Mouse (Mus musculus): Measurements from ENCODE around the gene Map3k5.

Map3k5 gene

DNA sequence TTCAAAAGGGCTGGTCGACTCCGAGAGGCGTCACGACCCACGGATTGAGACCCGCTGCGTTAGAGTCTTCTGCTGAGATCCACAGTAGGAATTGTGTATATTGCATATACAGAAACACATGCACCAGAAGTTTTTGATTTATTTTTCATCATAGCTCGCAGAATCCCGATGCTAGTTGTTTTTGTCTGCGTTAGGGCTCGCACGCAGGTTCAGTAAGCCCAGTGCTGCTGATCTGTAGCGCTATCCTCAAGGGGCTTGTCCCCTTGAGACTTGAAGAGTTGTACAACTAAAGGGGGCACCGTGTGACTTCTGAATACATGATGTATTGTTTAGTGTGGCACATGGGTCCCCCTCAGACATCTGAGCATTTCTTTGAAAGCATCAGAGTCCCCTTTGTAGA is 172.8 kb downstream of the Map3k5 start:
- DNase-seq (ENCODE audit: inconsistent ontology term): no peak

DNA sequence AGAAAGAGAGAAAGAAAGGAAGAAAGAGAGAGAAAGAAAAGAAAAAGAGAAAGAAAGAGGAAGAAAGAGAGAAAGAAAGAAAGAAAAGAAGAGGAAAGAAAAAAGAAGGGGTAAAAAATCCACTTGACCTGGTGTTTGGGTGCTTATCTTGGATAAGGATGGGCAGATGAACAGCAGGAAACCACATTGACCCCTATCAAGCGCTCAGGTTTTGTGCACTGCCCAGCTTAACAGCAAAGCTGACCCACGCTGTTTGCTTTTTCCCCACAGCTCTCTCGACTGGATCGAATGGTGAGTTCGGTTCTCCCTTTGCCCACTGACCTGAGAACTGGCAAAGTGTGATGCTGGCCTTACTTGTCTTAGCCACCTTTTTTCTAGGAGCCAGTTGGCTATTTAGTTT is 177.2 kb downstream of the Map3k5 start:
- no peak for DNase-seq (ENCODE audit: inconsistent ontology term)

DNA sequence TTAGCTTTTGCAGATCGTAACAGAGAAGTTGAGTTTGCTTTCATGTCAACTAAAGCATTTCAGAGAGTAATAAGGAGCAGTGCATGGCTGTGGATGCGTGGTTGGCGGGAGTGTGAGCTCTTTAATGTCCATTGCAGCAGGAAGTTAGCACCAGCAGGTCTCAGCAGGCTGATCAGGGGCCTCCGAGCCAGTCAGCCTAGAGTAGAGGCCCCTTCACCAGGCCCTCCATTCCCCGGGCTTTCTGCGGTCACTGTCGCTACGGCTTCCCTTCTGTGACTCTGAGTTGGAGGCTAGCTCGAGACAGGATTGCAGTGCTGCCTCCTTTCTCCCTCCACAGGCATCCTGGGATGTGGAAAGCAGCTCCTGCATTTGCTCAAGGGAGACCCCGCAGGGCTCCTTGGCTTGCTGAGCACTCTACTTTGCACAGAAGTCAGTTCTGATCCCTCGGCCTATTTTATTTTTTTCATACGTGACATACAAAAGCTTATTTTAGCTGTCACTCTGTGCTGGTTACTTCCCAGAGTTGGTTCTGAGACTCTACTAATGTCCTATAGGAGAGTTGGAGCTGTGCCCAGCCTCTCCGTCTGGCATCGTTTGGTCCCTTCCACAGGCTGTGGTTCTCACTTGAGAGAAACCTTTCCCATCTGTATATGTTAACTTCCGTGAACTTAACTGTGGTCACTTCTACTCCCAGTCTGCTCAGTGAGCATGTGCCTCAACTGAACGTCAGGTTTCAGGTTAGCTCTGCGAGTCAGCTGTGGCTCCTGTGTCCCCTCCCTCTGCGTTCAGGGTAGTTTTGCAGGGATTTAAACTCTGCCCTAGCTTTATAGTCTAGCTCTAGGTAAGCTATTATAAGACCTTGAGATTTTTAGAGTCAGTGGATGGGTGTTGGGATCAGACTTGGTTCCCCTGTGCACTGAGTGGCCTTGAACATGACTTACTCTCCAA is 178.0 kb downstream of the Map3k5 start:
- DNase-seq (ENCODE audit: inconsistent ontology term): no peak

- DNase-seq (ENCODE audit: inconsistent ontology term): peak; percentile 61
Observed at GRCm38 (mm10) chr10:20119504-20120425, 185.5 kb downstream of the Map3k5 start.

- DNase-seq (ENCODE audit: inconsistent ontology term): no peak
Observed at GRCm38 (mm10) chr10:20121981-20122380, 187.7 kb downstream of the Map3k5 start.

DNA sequence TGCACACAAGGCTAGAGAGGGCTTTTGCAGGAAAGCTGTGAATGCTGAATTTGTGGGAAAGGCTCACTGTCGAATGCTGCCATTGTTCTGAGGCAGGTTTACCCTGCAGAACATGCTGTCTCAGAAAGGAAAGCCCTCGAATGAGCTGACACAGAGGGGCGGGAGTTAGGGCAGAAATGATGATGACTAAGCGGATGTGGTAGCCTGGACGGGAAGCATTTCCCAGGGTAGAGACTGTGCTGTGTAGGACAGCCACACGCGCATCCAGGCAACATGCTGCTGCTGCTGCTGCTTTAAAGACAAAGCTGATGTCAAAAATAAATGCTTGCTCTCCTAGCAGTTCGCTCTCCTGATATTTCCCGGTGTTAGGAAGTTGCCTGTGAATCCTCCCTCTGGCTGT is 189.1 kb downstream of the Map3k5 start:
- DNase-seq (ENCODE audit: inconsistent ontology term): peak; percentile 59

- no peak for DNase-seq (ENCODE audit: inconsistent ontology term)
Observed at GRCm38 (mm10) chr10:20124576-20124975, 190.3 kb downstream of the Map3k5 start.

- peak; percentile 41 for DNase-seq (ENCODE audit: inconsistent ontology term)
Observed at GRCm38 (mm10) chr10:20125226-20125625, 191.0 kb downstream of the Map3k5 start.

DNA sequence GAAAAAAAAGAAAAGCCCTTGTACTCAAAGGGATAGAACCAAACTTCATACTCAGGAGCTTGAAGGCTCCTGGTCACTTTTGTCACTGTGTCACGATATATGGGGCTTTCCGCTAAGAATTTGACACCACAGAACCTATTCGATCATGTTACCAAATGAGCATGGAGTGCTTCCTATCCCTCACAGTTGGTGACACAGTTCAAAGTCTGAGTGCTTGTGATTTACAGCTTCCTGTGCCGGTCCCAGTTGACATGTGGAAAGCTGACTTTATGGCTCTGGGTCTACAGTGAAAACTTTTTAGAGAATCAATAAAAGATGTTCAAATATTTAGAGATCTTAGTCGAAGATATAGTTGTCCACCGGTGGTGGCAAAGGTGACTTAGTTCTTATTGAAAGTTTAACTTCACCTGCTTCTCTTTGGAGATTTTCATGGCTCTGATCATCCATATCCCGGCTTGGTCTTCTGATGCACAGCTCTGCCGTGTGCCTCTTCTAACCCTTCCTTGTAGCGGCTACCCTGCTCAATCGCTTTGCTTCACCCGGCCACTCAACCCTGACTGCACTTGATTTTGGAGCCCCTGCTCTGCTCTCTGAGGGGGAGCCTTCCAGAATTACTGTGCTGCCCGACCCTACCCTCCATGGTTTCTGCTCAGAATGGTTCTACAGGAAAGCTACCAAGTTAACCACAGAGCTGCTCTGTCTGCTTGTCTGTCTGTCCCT is 198.8 kb downstream of the Map3k5 start:
- DNase-seq (ENCODE audit: inconsistent ontology term): no peak

DNA sequence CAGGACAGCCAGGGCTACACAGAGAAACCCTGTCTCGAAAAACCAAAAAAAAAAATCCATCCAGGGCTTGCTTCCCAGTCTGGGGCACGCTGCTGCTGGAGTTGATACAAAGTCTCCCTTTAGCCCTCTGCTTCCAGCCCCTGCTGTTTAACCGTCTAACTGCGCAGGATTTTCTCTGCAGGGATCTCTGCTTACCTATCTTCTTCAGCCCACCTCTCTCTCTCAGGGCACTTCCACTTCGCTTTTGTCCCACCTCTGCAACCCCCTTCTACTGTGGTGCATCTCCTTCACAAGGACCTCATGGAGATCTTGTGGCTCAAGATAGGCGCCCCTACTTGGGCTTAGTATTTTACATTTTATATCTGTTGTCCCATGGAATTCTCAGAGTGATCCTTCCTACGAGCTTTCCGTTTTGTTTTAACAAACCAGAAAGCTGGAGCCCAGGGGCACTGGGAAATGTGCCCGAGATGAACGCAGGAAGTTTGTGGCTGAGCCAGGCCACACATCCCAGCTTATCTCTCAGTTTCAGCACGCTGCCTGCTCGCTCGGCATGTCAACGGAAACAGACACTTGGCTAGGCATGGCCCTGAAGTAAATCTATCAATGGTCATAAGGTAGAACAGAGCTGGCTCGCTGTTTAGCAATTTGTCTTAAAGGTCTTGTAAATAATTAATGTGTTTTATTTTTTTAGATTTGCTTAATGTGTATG is 201.2 kb downstream of the Map3k5 start:
- no peak for DNase-seq (ENCODE audit: inconsistent ontology term)

- no peak for DNase-seq (ENCODE audit: inconsistent ontology term)
Observed at GRCm38 (mm10) chr10:20136505-20136904, 202.2 kb downstream of the Map3k5 start.

DNA sequence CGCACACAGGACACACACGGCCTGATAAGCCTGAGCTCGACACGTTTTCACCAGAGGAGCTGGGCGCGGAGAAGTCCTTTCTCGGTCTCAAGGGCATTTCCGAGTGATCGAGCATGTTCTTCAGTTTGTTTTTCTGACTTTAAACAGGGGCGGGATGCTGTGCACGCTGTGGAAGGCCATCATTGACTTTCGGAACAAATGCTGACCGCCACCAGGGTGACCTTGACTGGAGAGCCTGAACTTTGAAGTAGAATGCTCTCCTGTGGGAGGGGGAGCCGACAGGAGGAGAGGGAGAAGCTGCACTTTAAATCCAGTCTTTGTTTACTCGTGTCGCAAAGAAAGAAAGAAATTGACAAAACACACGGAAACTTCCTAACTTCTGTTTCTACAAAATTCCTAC is 207.1 kb downstream of the Map3k5 start:
- DNase-seq (ENCODE audit: inconsistent ontology term): no peak

DNA sequence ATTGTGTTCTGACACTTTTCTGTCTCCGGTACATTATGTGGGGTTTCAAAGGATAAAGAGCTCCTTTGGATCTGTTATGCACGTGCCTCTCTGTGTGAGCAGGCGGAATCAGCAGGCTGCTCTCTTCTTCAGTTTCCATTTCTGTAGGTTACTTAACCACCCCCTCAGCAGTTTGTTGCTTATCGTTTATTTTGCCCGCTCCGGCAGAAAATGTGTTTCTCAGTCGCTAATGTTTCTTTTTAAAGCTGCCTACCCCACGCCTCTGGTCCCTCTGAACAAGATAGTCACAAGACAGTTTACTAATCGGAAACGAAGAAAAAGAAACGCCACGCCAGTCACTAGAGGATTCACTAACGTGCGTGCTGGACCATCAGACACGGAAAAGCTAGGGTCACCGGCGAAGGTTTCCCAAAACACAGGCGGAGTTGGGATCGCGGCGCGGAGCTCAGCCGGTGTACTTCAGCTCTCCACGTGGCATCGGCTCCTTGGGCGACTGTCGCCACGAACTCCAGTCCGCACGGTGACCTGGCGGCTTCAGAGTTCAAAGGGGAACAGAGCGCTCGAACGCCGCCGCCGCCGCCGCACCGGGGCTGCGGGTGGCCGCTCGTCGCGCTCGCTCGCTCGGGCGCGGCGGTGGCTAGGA is 214.0 kb downstream of the Map3k5 start, which contains the start of gene Map7:
Map7 (plus strand) TSS at position 342 of the 643 bp plus-strand sequence.
- peak; percentile 20 for DNase-seq (ENCODE audit: inconsistent ontology term)

DNA sequence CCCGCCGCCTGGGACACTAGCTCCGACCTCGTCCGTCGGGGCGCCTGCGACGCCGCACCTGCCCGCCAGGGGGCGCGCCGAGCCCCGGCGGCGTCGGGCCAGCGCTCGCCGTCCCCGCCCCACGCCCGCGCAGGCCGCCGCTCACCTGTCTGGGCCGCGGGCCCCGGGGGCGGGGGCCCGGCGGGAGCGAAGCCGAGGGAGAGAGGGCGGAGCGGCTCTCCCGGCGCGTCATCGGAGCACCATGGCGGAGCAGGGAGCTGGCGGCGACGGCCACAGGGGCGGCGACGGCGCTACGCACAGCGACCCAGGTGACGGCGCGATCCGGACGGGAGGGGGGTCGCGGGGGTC is 214.5 kb downstream of the Map3k5 start:
- DNase-seq (ENCODE audit: inconsistent ontology term): peak; percentile 67

- peak; percentile 57 for DNase-seq (ENCODE audit: inconsistent ontology term)
Observed at GRCm38 (mm10) chr10:20149121-20149834, 215.0 kb downstream of the Map3k5 start.

DNA sequence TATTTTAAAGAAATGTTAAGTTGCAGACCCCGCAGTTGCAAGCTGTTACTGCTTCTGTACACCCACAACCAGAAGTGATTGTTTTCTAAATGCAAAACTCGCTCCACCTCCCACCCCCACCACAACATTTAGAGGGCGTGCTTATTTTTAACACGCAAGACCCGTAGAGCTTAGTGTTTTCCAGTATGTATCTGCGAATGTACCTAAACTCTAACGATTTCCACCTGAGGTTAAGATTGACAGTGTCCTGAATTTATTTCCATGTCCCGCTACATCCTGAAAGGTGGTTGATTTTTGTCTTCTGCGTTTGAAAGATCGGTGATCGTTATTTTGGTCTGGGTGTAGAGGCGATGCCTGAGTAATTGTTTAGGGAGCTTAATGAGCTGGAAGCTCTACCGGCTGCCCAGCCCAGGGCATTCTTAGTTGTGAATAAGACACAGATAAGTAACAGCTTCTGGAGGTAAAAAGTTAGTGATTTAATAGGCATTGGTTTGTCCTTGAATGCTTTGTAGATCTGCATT is 215.6 kb downstream of the Map3k5 start:
- peak; percentile 60 for DNase-seq (ENCODE audit: inconsistent ontology term)

GRCm38 (mm10) chr10:20152131-20152530 is 217.9 kb downstream of the Map3k5 start:
- peak; percentile 75 for DNase-seq (ENCODE audit: inconsistent ontology term)

GRCm38 (mm10) chr10:20153507-20153906 is 219.2 kb downstream of the Map3k5 start:
- DNase-seq (ENCODE audit: inconsistent ontology term): no peak

GRCm38 (mm10) chr10:20155401-20155800 is 221.1 kb downstream of the Map3k5 start:
- no peak for DNase-seq (ENCODE audit: inconsistent ontology term)

Data from Muller cell, postnatal 12 days (primary cell).